23 mouse cellular contexts compared by ENCODE assay signal in genomic region chr10:3448699-3449098, GRCm38 (mm10).
"Had no signal": no experiment of that assay in that cellular context is flagged by ENCODE, and none has a peak within 500 bp of the region (broad histone marks: within the 10 kb centered on the region; RNA-seq: fewer than 3 reads in every experiment).

No protein-coding gene starts in this region.

- H3K27me3 ChIP-seq: hindbrain, embryonic 12.5 days; intestine, embryonic 15.5 days; limb, embryonic 13.5 days had no signal

- ATAC-seq: forebrain, embryonic 16.5 days; hindbrain, embryonic 16.5 days; inflammation-experienced regulatory T-cells, adult 6 months; intestine, embryonic 15.5 days; intestine, postnatal 0 days had no signal

- H3K27ac ChIP-seq: gastrocnemius, adult 2 months; hindbrain, embryonic 10.5 days; hindbrain, embryonic 12.5 days; hindbrain, embryonic 14.5 days; intestine, embryonic 15.5 days; limb, embryonic 13.5 days had no signal

- H3K4me3 ChIP-seq: gastrocnemius, adult 2 months; hindbrain, embryonic 10.5 days; hindbrain, embryonic 12.5 days; intestine, embryonic 15.5 days; limb, embryonic 13.5 days had no signal

- H3K36me3 ChIP-seq: hindbrain, embryonic 10.5 days; hindbrain, embryonic 12.5 days; intestine, embryonic 15.5 days; limb, embryonic 13.5 days had no signal

- H3K4me2 ChIP-seq: heart, embryonic 11.5 days; hindbrain, embryonic 12.5 days; hindbrain, embryonic 14.5 days; intestine, embryonic 15.5 days; limb, embryonic 13.5 days had no signal

- H3K4me1 ChIP-seq: hindbrain, embryonic 10.5 days; intestine, embryonic 15.5 days; limb, embryonic 13.5 days had no signal

- DNase-seq: gastrocnemius, adult 2 months; gastrocnemius, postnatal 10 days; gastrocnemius, postnatal 25 days; heart, adult 18-20 months; heart, postnatal 10 days; heart, postnatal 4 days; kidney, adult 18-20 months; kidney, adult 8-10 months; kidney, postnatal 10 days; kidney, postnatal 25 days; layer of hippocampus, adult 9-11 months; layer of hippocampus, postnatal 36 days; left cerebral cortex, postnatal 4 days had no signal

- H3K9me3 ChIP-seq: hindbrain, embryonic 10.5 days; hindbrain, embryonic 12.5 days; intestine, embryonic 15.5 days; limb, embryonic 13.5 days had no signal

- H3K9ac ChIP-seq: hindbrain, embryonic 12.5 days; hindbrain, embryonic 14.5 days; intestine, embryonic 15.5 days; limb, embryonic 13.5 days had no signal
